Mouse (Mus musculus) limb, embryonic 13.5 days (tissue): ENCODE data around the gene Hs6st3. TPM values are rescaled to one million over a fixed set of nuclear protein-coding genes. Genes with fewer than 3 reads are reported as not detected.
A peak's percentile ranks its signal among the peaks of the same experiment; 100 is the strongest.
"Not testable (repeated sequence)": the region's sequence is repeated elsewhere in the genome, so short reads cannot be mapped to it uniquely, and the experiment has no call there.

Experiments used
- ATAC-seq: fragments of 200-750 bp; cut with Nextera tagmentation; 2 replicates; pipeline ENCODE4 v1.8.0; 2017; ENCODE audit warnings: low read depth, moderate number of reproducible peaks, moderate TSS enrichment; ENCODE audit not compliant: low FRiP score
- H3K27ac ChIP-seq: fragments of 300-500 bp; sonication (generic); 2 replicates; pipeline ENCODE4 v1.5.1; 2015; ENCODE audit warnings: inconsistent platforms, mild to moderate bottlenecking, moderate library complexity
- H3K27me3 ChIP-seq: fragments of 300-500 bp; sonication (generic); 2 replicates; pipeline ENCODE4 v1.6.1; 2015; ENCODE audit warnings: mild to moderate bottlenecking, inconsistent platforms
- H3K36me3 ChIP-seq: fragments of 300-500 bp; sonication (generic); 2 replicates; pipeline ENCODE4 v1.6.1; 2015; ENCODE audit warnings: inconsistent platforms, mild to moderate bottlenecking, moderate library complexity
- H3K4me1 ChIP-seq: fragments of 300-500 bp; sonication (generic); 2 replicates; pipeline ENCODE4 v1.6.1; 2015; ENCODE audit warnings: inconsistent platforms
- H3K4me2 ChIP-seq: fragments of 300-500 bp; sonication (generic); replicated peaks from 2 replicates; pipeline ENCODE4 v1.6.1; 2015; ENCODE audit warnings: inconsistent platforms, mild to moderate bottlenecking, moderate library complexity
- H3K4me3 ChIP-seq: fragments of 300-500 bp; sonication (generic); 2 replicates; pipeline ENCODE4 v1.5.1; 2015; ENCODE audit warnings: moderate library complexity, mild to moderate bottlenecking, inconsistent platforms
- H3K9ac ChIP-seq: fragments of 300-500 bp; sonication (generic); 2 replicates; pipeline ENCODE4 v1.6.1; 2015; ENCODE audit warnings: mild to moderate bottlenecking, inconsistent platforms
- H3K9me3 ChIP-seq: fragments of 300-500 bp; sonication (generic); 2 replicates; pipeline ENCODE4 v1.6.1; 2016; ENCODE audit warnings: inconsistent platforms
- WGBS: fragments of 180-500 bp; shearing (Covaris S2); methylation state at CpG from one replicate; pipeline ENCODE4 v1.1.7; 2015; 5-methylcytosine and 5-hydroxymethylcytosine counted together
- polyA plus RNA-seq: library from polyadenylated mRNA; unstranded; fragments of >200 nt; fragmentation: Nextera tagmentation; extraction: Ambion mirVana; gene quantifications from 2 replicates; pipeline ENCODE4 v1.2.1, GENCODE M21; 2015

The Hs6st3 gene
- polyA plus RNA-seq, 1 experiment from 2014 or later: 0.24 TPM

- Histone ChIP-seq H3K27ac (no peak overlapping the region), H3K4me1 (0 out of 2 replicates have a peak, but pooled peaks cover 7% of the 10 kb centered on the region), H3K27me3 (no peaks in the 10 kb centered on the region), H3K36me3 (no peaks in the 10 kb centered on the region), H3K9ac (no peak overlapping the region), H3K9me3 (no peaks in the 10 kb centered on the region), H3K4me3 (no peak overlapping the region), H3K4me2 (no peak overlapping the region)
- WGBS: 78% methylated on average over 3 of the region's 3 CpGs
- ATAC-seq: no peak
These were observed 117.3 kb downstream of the Hs6st3 start for GRCm38 (mm10) chr14:119255396-119255795.

- no peak; the same call in 1 of the 2 replicates for ATAC-seq
- no peaks in the 10 kb centered on the region for H3K36me3 ChIP-seq
- 0 out of 2 replicates have a peak, but pooled peaks cover 7% of the 10 kb centered on the region for H3K4me1 ChIP-seq
- no peaks in the 10 kb centered on the region for H3K9me3 ChIP-seq
- H3K4me2 ChIP-seq: no peak overlapping the region
- no peak overlapping the region for H3K4me3 ChIP-seq
- no peaks in the 10 kb centered on the region for H3K27me3 ChIP-seq
- 84% methylated on average over 7 of the region's 7 CpGs for WGBS
- H3K9ac ChIP-seq: no peak overlapping the region
- no peak overlapping the region for H3K27ac ChIP-seq
These were observed 118.9 kb downstream of the Hs6st3 start for GRCm38 (mm10) chr14:119257072-119257471.

GRCm38 (mm10) chr14:119260176-119260962, 122.2 kb downstream of the Hs6st3 start:
- ATAC-seq: no peak
- 73% methylated on average over 14 of the region's 14 CpGs for WGBS
- Histone ChIP-seq H3K4me3 (no peak overlapping the region), H3K9ac (no peak overlapping the region), H3K36me3 (no peaks in the 10 kb centered on the region), H3K27me3 (no peaks in the 10 kb centered on the region), H3K27ac (no peak overlapping the region), H3K4me2 (no peak overlapping the region), H3K4me1 (0 out of 2 replicates have a peak, but pooled peaks cover 7% of the 10 kb centered on the region), H3K9me3 (no peaks in the 10 kb centered on the region)

DNA sequence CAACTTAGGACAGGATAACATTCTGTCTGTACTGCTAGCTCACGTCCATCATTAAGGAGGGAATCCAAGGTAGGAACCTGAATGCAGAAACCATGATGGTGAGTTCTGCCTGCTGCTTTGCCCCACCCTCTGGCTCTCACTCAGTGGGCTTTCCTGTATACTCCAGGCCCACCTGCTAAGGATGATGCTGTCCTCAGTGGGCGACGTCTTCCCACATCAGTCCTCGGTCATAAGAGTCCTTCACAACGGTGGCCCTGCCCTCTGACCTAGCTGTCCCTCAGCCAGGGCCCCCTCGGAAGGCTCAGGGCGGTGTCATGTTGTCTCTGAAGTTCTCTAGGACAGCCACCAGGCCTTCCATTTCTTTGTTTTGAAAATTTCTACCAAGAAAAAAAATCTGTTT, 128.2 kb downstream of the Hs6st3 start:
- Histone ChIP-seq H3K27me3 (no peaks in the 10 kb centered on the region), H3K9me3 (no peaks in the 10 kb centered on the region), H3K27ac (no peak overlapping the region; the same call in 1 of the 2 replicates), H3K4me3 (no peak overlapping the region), H3K36me3 (no peaks in the 10 kb centered on the region), H3K4me2 (no peak overlapping the region), H3K9ac (no peak overlapping the region), H3K4me1 (peaks cover 3% of the 10 kb centered on the region; the same call in 1 of the 2 replicates)
- no peak for ATAC-seq
- 82% methylated on average over 7 of the region's 7 CpGs for WGBS

DNA sequence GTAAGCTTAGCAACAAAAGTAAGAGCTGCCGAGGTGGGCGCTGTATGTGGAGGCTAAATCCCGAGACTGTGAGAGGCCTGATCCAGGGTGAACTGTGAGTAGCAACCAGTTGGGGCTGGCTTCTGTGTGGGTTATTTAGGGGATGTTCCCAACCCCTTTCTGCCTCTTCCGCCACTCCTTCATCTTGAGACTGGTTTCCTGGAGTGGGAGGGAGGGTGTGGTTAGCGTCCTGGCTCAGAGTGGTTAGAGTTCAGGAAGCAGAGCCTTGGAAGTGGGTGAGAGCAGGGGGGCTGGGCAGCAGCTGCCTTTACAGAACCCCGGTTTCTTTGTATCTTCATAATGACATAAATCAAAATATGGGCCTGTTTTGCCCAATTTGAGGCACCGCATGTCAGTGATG, 134.9 kb downstream of the Hs6st3 start:
- no peaks in the 10 kb centered on the region for H3K9me3 ChIP-seq
- H3K36me3 ChIP-seq: no peaks in the 10 kb centered on the region
- H3K9ac ChIP-seq: no peak overlapping the region
- ATAC-seq: no peak
- 64% methylated on average over 7 of the region's 7 CpGs for WGBS
- H3K27ac ChIP-seq: no peak overlapping the region
- H3K4me3 ChIP-seq: no peak overlapping the region
- H3K4me1 ChIP-seq: no peaks in the 10 kb centered on the region
- H3K27me3 ChIP-seq: no peaks in the 10 kb centered on the region
- no peak overlapping the region for H3K4me2 ChIP-seq

- not testable (repeated sequence) for H3K27ac ChIP-seq
These were observed 140.0 kb downstream of the Hs6st3 start for GRCm38 (mm10) chr14:119278156-119278555.

DNA sequence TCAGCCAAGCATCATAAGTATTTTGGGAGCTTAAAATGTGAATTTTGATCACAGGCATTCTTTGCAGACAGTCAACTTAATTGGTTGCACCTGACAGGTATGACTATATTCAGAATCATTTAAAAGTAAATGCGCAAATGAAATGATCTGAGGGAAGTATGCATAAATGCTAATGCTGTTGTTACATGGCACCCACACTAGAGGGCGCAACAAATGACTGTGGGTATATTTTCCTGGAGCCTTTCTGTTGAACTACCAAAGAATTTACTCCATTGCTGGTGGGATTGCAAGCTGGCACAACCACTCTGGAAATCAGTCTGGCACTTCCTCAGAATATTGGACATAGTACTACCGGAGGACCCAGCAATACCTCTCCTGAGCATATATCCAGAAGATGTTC, 145.8 kb downstream of the Hs6st3 start:
- ATAC-seq: no peak
- WGBS: 85% methylated on average over 3 of the region's 3 CpGs
- no peak overlapping the region for H3K4me3 ChIP-seq

More at GRCm38 (mm10) chr14:119278156-119278555, 140.0 kb downstream of the Hs6st3 start:
- 92% methylated on average over 15 of the region's 15 CpGs for WGBS
- H3K4me2 ChIP-seq, H3K4me3 ChIP-seq, H3K27me3 ChIP-seq, ATAC-seq, H3K4me1 ChIP-seq, H3K9me3 ChIP-seq, H3K36me3 ChIP-seq, H3K9ac ChIP-seq: not testable (repeated sequence)

GRCm38 (mm10) chr14:119289668-119290067, 151.5 kb downstream of the Hs6st3 start:
- no peak overlapping the region for H3K27ac ChIP-seq
- H3K4me3 ChIP-seq: no peak overlapping the region
- no peaks in the 10 kb centered on the region for H3K9me3 ChIP-seq
- H3K4me1 ChIP-seq: no peaks in the 10 kb centered on the region
- 63% methylated on average over 1 of the region's 1 CpGs for WGBS
- no peaks in the 10 kb centered on the region for H3K36me3 ChIP-seq
- no peak for ATAC-seq
- no peak overlapping the region for H3K4me2 ChIP-seq
- no peaks in the 10 kb centered on the region for H3K27me3 ChIP-seq
- H3K9ac ChIP-seq: no peak overlapping the region

More for the DNA sequence above, 145.8 kb downstream of the Hs6st3 start:
- Histone ChIP-seq H3K4me1 (no peaks in the 10 kb centered on the region), H3K9ac (no peak overlapping the region), H3K36me3 (no peaks in the 10 kb centered on the region), H3K27me3 (no peaks in the 10 kb centered on the region), H3K4me2 (no peak overlapping the region), H3K27ac (no peak overlapping the region), H3K9me3 (no peaks in the 10 kb centered on the region)

DNA sequence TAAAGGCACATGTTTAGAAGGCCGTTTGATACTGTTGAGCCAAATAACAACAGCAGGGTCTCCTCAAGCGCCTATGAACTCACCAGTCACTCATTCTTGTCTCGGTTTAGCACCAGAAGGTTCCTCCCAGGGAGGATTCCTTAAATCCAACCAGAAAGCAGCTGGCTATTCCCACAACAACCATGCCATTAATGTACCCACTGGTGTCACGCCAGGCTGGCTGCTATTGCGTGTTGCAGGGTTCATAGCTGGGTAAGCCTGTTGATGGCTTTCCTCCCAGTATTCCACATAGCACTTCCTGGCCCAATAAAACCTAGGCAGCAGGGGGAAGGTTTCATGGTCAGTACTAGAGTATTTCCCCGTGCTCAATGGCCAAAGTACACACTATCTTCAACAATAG, 155.9 kb downstream of the Hs6st3 start:
- WGBS: 77% methylated on average over 6 of the region's 6 CpGs
- Histone ChIP-seq H3K4me3 (no peak overlapping the region), H3K9me3 (no peaks in the 10 kb centered on the region), H3K27ac (no peak overlapping the region), H3K4me2 (no peak overlapping the region), H3K4me1 (no peaks in the 10 kb centered on the region), H3K27me3 (no peaks in the 10 kb centered on the region), H3K36me3 (no peaks in the 10 kb centered on the region), H3K9ac (no peak overlapping the region)
- ATAC-seq: no peak

DNA sequence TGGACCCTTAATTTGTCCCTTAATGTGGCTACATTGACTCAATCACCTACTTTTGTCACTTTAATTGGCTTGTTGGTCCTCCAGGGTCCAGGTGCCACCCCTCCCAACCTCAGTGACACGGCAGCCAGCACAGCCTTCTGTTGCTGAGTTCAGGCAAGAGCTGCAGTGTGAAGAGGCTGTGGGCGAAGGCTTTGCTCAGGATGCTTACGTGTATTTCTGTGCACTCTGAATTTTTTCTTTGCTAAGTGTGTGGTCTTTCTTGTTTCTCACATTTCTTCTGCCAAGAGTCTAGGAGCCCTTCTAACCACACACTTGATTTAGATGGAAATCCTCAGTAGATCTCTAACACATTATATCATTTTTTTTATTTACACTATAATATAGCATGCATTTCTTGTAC, 168.3 kb downstream of the Hs6st3 start:
- 51% methylated on average over 3 of the region's 3 CpGs for WGBS
- H3K36me3 ChIP-seq: no peaks in the 10 kb centered on the region
- no peak; the same call in 1 of the 2 replicates for ATAC-seq

GRCm38 (mm10) chr14:119318379-119318778, 180.2 kb downstream of the Hs6st3 start:
- Histone ChIP-seq H3K4me3 (no peak overlapping the region), H3K27me3 (0 out of 2 replicates have a peak, but pooled peaks cover 2% of the 10 kb centered on the region), H3K4me2 (no peak overlapping the region), H3K27ac (no peak overlapping the region), H3K9ac (no peak overlapping the region), H3K4me1 (no peaks in the 10 kb centered on the region), H3K9me3 (no peaks in the 10 kb centered on the region), H3K36me3 (no peaks in the 10 kb centered on the region)
- ATAC-seq: no peak
- 73% methylated on average over 2 of the region's 2 CpGs for WGBS

More for the DNA sequence above, 168.3 kb downstream of the Hs6st3 start:
- no peak overlapping the region for H3K9ac ChIP-seq
- H3K27me3 ChIP-seq: no peaks in the 10 kb centered on the region
- H3K4me1 ChIP-seq: peaks cover 3% of the 10 kb centered on the region
- no peak overlapping the region for H3K27ac ChIP-seq
- H3K9me3 ChIP-seq: no peaks in the 10 kb centered on the region
- no peak overlapping the region for H3K4me2 ChIP-seq
- no peak overlapping the region for H3K4me3 ChIP-seq

DNA sequence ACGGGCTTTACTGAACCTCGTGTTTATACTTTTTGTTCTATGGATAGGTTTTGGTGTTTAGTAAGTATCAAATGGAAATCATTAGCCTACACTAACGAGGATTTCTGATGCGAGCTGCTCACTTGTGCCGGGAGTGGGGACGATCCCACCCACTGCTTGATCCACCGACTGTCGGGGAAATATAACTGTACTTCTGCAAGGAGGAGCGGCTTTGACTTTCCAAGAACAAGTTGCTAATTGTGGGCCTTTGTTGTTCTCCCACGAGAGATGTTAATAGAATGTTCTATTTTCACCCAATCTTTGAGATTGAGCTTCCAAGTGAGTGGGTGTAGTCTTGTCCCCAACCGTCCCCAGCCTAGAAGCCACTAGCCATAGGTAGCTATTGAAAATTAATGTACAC, 209.1 kb downstream of the Hs6st3 start:
- Histone ChIP-seq H3K9ac (no peak overlapping the region), H3K27me3 (no peaks in the 10 kb centered on the region)
- ATAC-seq: no peak

More for the DNA sequence above, 209.1 kb downstream of the Hs6st3 start:
- Histone ChIP-seq H3K27ac (no peak overlapping the region), H3K4me2 (peak overlapping the region; percentile 51), H3K4me1 (0 out of 2 replicates have a peak, but pooled peaks cover 7% of the 10 kb centered on the region), H3K4me3 (peak overlapping the region; percentile 18), H3K36me3 (no peaks in the 10 kb centered on the region), H3K9me3 (no peaks in the 10 kb centered on the region)
- 45% methylated on average over 11 of the region's 11 CpGs for WGBS
